Mouse (Mus musculus): ENCODE measurements around the gene Sgk2.

Gene Sgk2

GRCm38 (mm10) chr2:162991394-162992083, 4.4 kb downstream of the Sgk2 start:
- in situ Hi-C loops (cut with MboI, MseI): no loop called here

GRCm38 (mm10) chr2:162992084-162992437, 4.9 kb downstream of the Sgk2 start:
- in situ Hi-C loops (cut with MboI, MseI): no loop called here

- in situ Hi-C loops (cut with MboI, MseI): no loop called here
Measured at GRCm38 (mm10) chr2:162993881-162994616, 6.9 kb downstream of the Sgk2 start.

- in situ Hi-C loops (cut with MboI, MseI): no loop called here
Measured at GRCm38 (mm10) chr2:162998528-162999230, 11.5 kb downstream of the Sgk2 start.

GRCm38 (mm10) chr2:162999744-163000143, 12.6 kb downstream of the Sgk2 start:
- in situ Hi-C loops (cut with MboI, MseI): no loop called here

- in situ Hi-C loops (cut with MboI, MseI): no loop called here
Measured at GRCm38 (mm10) chr2:163001071-163001470, 13.9 kb downstream of the Sgk2 start.

- in situ Hi-C loops (cut with MboI, MseI): no loop called here
Measured at GRCm38 (mm10) chr2:163007299-163007698, 20.2 kb downstream of the Sgk2 start.

- in situ Hi-C loops (cut with MboI, MseI): no loop called here
Measured at GRCm38 (mm10) chr2:163016916-163017743, 30.0 kb downstream of the Sgk2 start, which contains the start of gene Ift52. Ift52 (plus strand) TSS chr2:163017354.

- in situ Hi-C loops (cut with MboI, MseI): no loop called here
Measured at GRCm38 (mm10) chr2:163031289-163031688, 44.2 kb downstream of the Sgk2 start.

GRCm38 (mm10) chr2:163031757-163032156, 44.6 kb downstream of the Sgk2 start:
- in situ Hi-C loops (cut with MboI, MseI): no loop called here

- in situ Hi-C loops (cut with MboI, MseI): no loop called here
Measured at GRCm38 (mm10) chr2:163032622-163033021, 45.5 kb downstream of the Sgk2 start.

- in situ Hi-C loops (cut with MboI, MseI): no loop called here
Measured at GRCm38 (mm10) chr2:163039940-163040339, 52.8 kb downstream of the Sgk2 start.

GRCm38 (mm10) chr2:163048125-163048524, 61.0 kb downstream of the Sgk2 start:
- in situ Hi-C loops (cut with MboI, MseI): no loop called here

- in situ Hi-C loops (cut with MboI, MseI): no loop called here
Measured at GRCm38 (mm10) chr2:163049116-163049515, 62.0 kb downstream of the Sgk2 start.

GRCm38 (mm10) chr2:163051691-163052090, 64.6 kb downstream of the Sgk2 start:
- in situ Hi-C loops (cut with MboI, MseI): loop anchor here (5.0 kb wide), 1 partner anchor 119 kb away; the partner anchor contains the start of gene Srsf6

- in situ Hi-C loops (cut with MboI, MseI): loop anchor here (5.0 kb wide), 1 partner anchor 120 kb away; the partner anchor contains the start of gene Srsf6
Measured at GRCm38 (mm10) chr2:163052101-163052500, 65.0 kb downstream of the Sgk2 start.

- in situ Hi-C loops (cut with MboI, MseI): loop anchor here (5.0 kb wide), 1 partner anchor 121 kb away; the partner anchor contains the start of gene Srsf6
Measured at GRCm38 (mm10) chr2:163052826-163053225, 65.7 kb downstream of the Sgk2 start.

- in situ Hi-C loops (cut with MboI, MseI): loop anchor here (5.0 kb wide), 1 partner anchor 122 kb away; the partner anchor contains the start of gene Srsf6
Measured at GRCm38 (mm10) chr2:163054335-163054840, 67.3 kb downstream of the Sgk2 start, which contains the start of gene Mybl2. Mybl2 (plus strand) TSS chr2:163054687.

GRCm38 (mm10) chr2:163054891-163055494, 67.9 kb downstream of the Sgk2 start:
- in situ Hi-C loops (cut with MboI, MseI): loop anchor here (5.0 kb wide), 1 partner anchor 123 kb away; the partner anchor contains the start of gene Srsf6

GRCm38 (mm10) chr2:163055715-163056114, 68.6 kb downstream of the Sgk2 start:
- in situ Hi-C loops (cut with MboI, MseI): no loop called here
